Mouse (Mus musculus) layer of hippocampus, adult 18-20 months (tissue): Measurements from ENCODE around the gene Col17a1. TPM values are rescaled to one million over a fixed set of nuclear protein-coding genes. Genes with fewer than 3 reads are reported as not detected.

Source experiments
- DNase-seq, 2 experiments: peaks; one replicate each; pipeline ENCODE4 v3.0.0; 2022; ENCODE audit warnings: low spot score in 2 of 2
- total RNA-seq, 2 experiments: library from RNA; stranded (reverse); gene quantifications; 2 replicates each; pipeline ENCODE4 v1.2.3; 2021

Gene Col17a1
- total RNA-seq, 2 experiments from 2014 or later: 0.05 TPM; not detected in 1

- DNase-seq: no peak
Measured at GRCm38 (mm10) chr19:47668399-47668798, 23.5 kb downstream of the Col17a1 start.

GRCm38 (mm10) chr19:47667601-47668000 lies 24.3 kb downstream of the Col17a1 start:
- no peak for DNase-seq

GRCm38 (mm10) chr19:47659765-47660408 lies 32.0 kb downstream of the Col17a1 start:
- DNase-seq: no peak

DNA sequence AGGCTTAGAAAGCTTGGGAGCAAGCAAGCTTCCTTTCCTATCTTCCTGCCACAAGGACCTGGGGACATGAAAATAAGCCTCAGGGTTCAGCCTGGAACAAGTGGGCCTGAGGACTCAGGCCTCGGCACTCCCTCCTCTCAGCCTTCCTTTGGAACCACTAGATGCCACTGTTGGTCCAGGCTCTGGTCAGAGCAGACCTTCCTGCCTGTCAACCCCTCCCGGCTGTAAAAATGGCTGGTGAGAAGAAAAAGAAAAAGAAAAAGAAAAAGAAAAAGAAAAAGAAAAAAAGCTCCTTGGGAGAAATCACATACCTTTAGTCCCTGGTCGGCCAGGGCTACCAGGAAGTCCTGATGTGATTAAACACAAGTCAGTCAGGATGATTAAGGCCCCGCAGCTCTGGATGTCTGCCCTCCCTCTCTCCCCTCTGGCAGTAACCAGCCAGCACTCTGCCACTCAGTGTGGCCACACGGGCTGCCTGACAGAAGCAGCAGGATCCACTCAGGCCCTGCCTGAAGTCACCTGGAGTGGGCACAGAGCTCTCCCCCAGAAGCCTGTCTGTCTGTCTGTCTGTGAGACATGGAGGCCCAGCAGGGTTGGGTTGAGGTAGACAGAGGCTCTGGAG lies 32.9 kb downstream of the Col17a1 start:
- peak in 1 of 2 experiments; percentile 71 for DNase-seq

DNA sequence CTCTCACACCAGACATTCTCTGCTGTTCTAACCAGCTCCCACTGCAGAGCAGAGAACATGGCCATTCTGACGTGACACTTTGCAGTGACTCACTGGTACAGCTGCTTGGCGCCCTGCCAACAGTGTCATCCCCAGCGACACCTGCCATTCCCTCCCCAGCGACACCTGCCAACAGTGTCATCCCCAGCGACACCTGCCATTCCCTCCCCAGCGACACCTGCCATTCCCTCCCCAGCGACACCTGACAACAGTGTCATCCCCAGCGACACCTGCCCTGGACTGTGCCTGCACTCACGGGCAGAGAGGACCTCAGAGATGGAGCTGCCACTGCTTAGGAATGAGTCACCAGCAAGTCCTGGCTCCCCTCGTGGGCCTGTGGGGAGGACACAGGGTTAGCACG lies 37.0 kb downstream of the Col17a1 start:
- DNase-seq: no peak

DNA sequence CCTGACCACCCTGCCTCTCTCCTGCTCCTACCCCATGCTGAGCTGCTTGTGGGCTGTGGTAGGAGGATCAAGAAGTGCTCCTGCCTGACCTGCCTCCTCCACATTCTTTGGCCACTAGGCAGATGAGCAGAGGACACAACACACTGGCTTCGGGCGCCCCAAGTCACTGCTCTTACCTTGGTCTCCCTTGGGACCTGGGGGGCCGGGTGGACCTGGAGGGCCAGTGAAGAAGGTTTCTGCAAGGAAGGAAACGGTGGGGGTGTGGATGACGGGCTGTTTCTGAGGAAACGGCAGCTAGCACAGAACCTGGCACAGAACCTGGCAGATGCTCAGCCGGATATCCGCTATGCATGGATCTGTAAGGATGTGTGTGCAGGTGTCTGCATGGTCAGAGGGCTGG lies 38.7 kb downstream of the Col17a1 start:
- DNase-seq: no peak

GRCm38 (mm10) chr19:47652255-47652654 lies 39.6 kb downstream of the Col17a1 start:
- DNase-seq: no peak

DNA sequence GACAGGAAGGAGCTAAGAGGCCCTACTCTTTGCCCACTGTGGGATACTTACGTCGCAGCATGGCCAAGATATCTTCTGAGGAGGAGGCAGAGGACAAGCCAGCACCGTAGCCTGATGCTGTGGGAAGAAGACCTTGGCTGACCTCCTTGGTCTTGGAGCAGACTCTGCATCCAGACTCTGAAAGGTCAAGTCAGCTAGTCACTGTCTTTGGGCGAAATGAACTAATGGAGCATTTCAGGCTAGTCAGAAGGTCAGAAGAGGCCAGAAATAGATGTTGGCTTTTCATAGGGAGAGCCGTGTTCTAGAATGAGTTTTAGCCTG lies 40.8 kb downstream of the Col17a1 start:
- DNase-seq: no peak

DNA sequence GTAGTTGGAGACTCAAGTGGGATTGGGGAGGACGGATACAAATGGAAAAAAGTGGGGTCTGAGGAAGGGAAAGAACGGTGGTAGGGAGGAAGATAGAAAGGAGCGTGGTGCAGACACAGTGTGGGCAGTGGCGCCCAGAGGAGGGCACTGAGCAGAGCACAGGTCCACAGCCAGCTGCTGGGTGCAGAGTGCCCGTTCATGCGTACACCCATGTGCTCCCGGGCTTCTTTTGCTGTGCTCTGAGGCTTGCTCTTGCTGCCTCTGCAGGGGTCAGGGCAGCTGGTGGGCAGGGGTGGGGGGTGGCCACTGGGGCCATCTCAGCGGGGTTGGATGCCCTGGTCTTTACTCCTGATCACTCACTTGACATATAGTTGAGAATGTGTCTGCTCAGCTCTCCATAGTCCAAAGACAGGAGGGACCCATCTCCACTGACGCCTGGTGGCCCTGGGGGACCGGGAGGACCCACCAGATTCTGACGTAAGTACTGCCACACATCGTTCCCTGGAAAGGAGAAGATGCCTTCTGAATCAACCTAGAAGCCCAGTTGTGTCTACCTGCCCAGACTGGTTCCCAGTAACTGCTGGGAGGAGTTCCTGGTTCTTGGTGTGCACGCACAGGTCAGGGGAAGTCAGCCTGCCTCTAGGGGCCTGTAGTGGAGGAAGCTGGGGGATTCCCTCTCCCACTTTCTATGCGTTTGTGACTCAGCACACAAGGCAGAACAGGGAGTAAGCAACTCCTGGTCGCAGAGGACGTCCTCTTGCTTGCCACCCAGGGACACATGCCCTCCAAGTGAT lies 41.3 kb downstream of the Col17a1 start:
- DNase-seq: no peak

GRCm38 (mm10) chr19:47649071-47649470 lies 42.8 kb downstream of the Col17a1 start:
- DNase-seq: no peak

- peak in 1 of 2 experiments; percentile 37 for DNase-seq
Measured at GRCm38 (mm10) chr19:47646508-47647120, 45.3 kb downstream of the Col17a1 start.

DNA sequence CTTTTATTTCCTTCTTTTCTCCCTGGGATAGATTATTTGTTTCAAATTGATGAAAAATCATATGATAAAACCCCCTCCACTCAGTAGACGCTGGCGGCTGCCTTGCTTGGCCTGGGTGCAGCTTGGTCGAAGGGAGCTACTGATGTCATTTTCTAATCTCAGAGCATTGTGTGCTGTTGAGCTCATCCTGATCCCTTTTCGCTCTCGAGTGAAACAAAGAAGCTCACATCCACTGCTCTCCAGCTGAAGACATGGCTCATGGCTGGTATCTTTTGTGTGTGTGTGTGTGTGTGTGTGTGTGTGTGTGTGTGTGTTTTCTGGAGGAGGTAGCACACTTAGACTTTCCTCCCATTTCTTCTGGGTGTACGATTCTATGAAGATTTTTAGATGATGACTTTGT lies 46.3 kb downstream of the Col17a1 start:
- peak in 1 of 2 experiments; percentile 49 for DNase-seq

- no peak for DNase-seq
Measured at GRCm38 (mm10) chr19:47643910-47644309, 48.0 kb downstream of the Col17a1 start.

DNA sequence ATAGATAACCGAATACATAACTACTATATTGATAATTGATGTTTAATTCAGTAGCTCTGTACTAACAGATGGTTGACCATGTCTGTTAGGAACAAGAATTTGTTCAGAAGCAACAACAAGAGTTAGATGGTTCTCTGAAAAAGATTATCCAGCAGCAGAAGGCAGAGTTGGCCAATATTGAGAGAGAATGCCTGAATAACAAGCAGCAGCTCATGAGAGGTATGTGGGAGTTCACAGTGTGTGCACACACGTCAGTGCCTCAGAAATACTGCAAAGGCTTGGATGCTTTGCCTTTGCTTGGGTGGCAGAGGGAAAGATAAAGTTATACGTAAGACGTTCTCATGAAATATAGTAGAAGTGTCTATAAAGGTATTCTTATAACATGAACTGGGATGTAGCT lies 56.5 kb downstream of the Col17a1 start:
- DNase-seq: peak in 1 of 2 experiments; percentile 54

GRCm38 (mm10) chr19:47631799-47632198 lies 60.1 kb downstream of the Col17a1 start:
- no peak for DNase-seq

- DNase-seq: no peak
Measured at GRCm38 (mm10) chr19:47630381-47630780, 61.5 kb downstream of the Col17a1 start.

DNA sequence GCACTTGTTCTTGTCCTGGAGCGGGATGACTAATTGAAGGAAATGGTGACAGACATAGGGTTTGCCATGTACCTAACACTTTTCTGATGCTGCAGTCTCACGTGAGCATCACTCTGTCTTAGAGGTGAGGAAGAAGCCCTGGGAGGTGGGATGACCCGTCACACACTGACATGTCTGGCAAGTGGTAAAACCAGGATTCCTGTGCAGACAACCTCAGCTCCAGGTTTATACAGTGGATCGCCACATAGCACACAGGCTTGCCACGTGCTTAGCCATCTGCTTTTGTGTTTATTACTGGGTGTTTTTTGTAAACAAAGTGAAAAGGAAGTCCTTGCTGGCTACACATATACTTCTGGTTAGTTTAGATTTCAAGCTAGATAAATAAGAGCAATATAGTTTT lies 62.8 kb downstream of the Col17a1 start:
- no peak for DNase-seq

DNA sequence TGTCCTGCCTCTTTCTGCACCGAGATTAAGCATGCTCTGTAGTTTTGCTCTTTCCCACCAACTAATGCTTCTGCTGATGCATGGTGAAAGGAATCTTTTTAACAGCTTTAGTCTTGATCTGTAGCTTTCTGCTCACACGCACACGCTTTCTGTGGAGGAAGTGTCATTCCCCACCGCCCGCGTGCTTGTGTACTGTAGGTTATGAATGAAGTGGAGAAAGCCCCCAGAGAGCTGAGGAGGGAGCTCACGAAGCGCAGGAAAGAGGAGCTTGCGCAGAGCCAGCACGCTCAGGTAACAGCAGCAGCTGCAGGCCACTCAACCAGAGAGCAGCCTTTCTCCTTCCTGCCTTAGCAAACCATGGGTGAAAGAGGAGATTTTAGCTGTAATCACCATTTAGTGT lies 64.4 kb downstream of the Col17a1 start:
- DNase-seq: no peak

- no peak for DNase-seq
Measured at GRCm38 (mm10) chr19:47624940-47625711, 66.8 kb downstream of the Col17a1 start.

- no peak for DNase-seq
Measured at GRCm38 (mm10) chr19:47621478-47621877, 70.4 kb downstream of the Col17a1 start.

GRCm38 (mm10) chr19:47613442-47613841 lies 78.5 kb downstream of the Col17a1 start:
- no peak for DNase-seq
